Mouse (Mus musculus): Measurements from ENCODE around the gene Psd.

DNA sequence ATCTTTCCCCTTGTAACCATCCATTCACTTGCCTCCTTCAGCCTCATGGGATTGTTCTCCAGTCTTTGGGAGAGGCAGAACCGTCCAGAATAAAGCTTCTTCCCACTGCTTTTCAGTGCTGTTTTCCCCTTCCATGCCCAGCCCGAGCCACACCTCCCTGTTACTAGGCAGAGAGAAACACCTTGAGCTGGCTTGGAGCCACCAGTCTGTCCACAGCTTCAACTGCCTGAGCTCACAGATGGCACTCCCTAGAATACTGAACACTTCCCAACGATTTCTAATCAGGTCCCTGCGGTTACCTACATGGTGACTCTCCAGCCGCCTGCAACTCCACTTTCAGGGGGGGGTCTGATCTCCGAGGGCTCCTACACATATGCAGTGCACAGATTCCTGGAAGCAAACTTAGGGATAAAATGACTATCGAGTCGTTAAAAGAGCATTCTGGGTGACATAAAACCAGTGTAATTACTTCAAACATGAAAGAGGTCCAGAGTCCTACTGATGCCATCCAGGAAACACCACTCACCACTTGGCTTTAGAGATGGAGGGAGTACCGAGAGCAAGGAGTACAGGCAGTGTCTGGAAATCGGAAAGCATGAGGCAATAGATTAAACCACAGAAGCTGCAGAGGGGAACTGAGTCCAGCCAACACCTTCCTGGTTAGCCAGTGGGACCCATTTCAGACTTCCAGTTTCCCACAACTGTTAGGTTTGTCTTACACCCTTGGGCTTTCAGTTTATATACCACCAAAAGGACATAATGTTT lies 23.4 kb upstream of the Psd start, which contains the start of gene 2310034G01Rik:
- TF ChIP-seq CTCF (conservative IDR thresholded peaks at IDR 0.05; ENCODE audit: insufficient read depth, insufficient read length, low read depth, low read length) (no peak), POLR2A (IDR thresholded peaks at IDR 0.05; ENCODE audit: low read depth, low read length) (no peak)

All from kidney, adult 2 months (tissue).